Mouse (Mus musculus): ENCODE data around the gene Msrb3.

Msrb3 gene

GRCm38 (mm10) chr10:120898357-120898756, 544 bp downstream of the Msrb3 start:
- DNase-seq (ENCODE audit: low read depth, low spot score), result no peak

GRCm38 (mm10) chr10:120895899-120896289, 3.0 kb downstream of the Msrb3 start:
- no peak for DNase-seq (ENCODE audit: low read depth, low spot score)

- DNase-seq (ENCODE audit: low read depth, low spot score), result no peak
Observed at GRCm38 (mm10) chr10:120894978-120895898, 3.7 kb downstream of the Msrb3 start.

- no peak for DNase-seq (ENCODE audit: low read depth, low spot score)
Observed at GRCm38 (mm10) chr10:120893938-120894337, 5.0 kb downstream of the Msrb3 start.

GRCm38 (mm10) chr10:120891131-120891530, 7.8 kb downstream of the Msrb3 start:
- DNase-seq (ENCODE audit: low read depth, low spot score), result no peak

- DNase-seq (ENCODE audit: low read depth, low spot score), result no peak
Observed at GRCm38 (mm10) chr10:120890592-120890991, 8.3 kb downstream of the Msrb3 start.

- no peak for DNase-seq (ENCODE audit: low read depth, low spot score)
Observed at GRCm38 (mm10) chr10:120888531-120888930, 10.4 kb downstream of the Msrb3 start.

- no peak for DNase-seq (ENCODE audit: low read depth, low spot score)
Observed at GRCm38 (mm10) chr10:120884220-120884619, 14.7 kb downstream of the Msrb3 start.

GRCm38 (mm10) chr10:120883732-120884131, 15.2 kb downstream of the Msrb3 start:
- DNase-seq (ENCODE audit: low read depth, low spot score), result no peak

GRCm38 (mm10) chr10:120883069-120883415, 15.9 kb downstream of the Msrb3 start:
- DNase-seq (ENCODE audit: low read depth, low spot score), result no peak

GRCm38 (mm10) chr10:120882347-120883068, 16.4 kb downstream of the Msrb3 start:
- DNase-seq (ENCODE audit: low read depth, low spot score), result no peak

- no peak for DNase-seq (ENCODE audit: low read depth, low spot score)
Observed at GRCm38 (mm10) chr10:120876549-120877270, 22.2 kb downstream of the Msrb3 start.

GRCm38 (mm10) chr10:120875672-120876463, 23.0 kb downstream of the Msrb3 start:
- DNase-seq (ENCODE audit: low read depth, low spot score), result peak; percentile 77

- DNase-seq (ENCODE audit: low read depth, low spot score), result no peak
Observed at GRCm38 (mm10) chr10:120874261-120874660, 24.6 kb downstream of the Msrb3 start.

- DNase-seq (ENCODE audit: low read depth, low spot score), result no peak
Observed at GRCm38 (mm10) chr10:120873646-120874201, 25.2 kb downstream of the Msrb3 start.

- DNase-seq (ENCODE audit: low read depth, low spot score), result no peak
Observed at GRCm38 (mm10) chr10:120872483-120872862, 26.4 kb downstream of the Msrb3 start.

GRCm38 (mm10) chr10:120871630-120872482, 27.0 kb downstream of the Msrb3 start:
- no peak for DNase-seq (ENCODE audit: low read depth, low spot score)

GRCm38 (mm10) chr10:120871096-120871495, 27.8 kb downstream of the Msrb3 start:
- DNase-seq (ENCODE audit: low read depth, low spot score), result no peak

GRCm38 (mm10) chr10:120869241-120869775, 29.6 kb downstream of the Msrb3 start:
- no peak for DNase-seq (ENCODE audit: low read depth, low spot score)

GRCm38 (mm10) chr10:120864446-120864845, 34.5 kb downstream of the Msrb3 start:
- DNase-seq (ENCODE audit: low read depth, low spot score), result no peak

Measured in skeletal muscle tissue, adult 2 months (tissue).